Mouse (Mus musculus) layer of hippocampus, adult 8-10 months (tissue): ENCODE measurements around the gene Tm7sf2. TPM values are rescaled to one million over a fixed set of nuclear protein-coding genes. Genes with fewer than 3 reads are reported as not detected.

Experiments used
- microRNA-seq, 2 experiments: library from miRNA; unstranded; fragments of <30 nt; microRNA quantifications; one replicate each; pipeline ENCODE4 v1.2.0; 2022
- total RNA-seq, 4 experiments: library from RNA; stranded (reverse); gene quantifications; 2 replicates each; pipeline ENCODE4 v1.2.4; 2022

The Tm7sf2 gene
- total RNA-seq, 4 experiments from 2014 or later = 21.7 to 30.5 (median 26.6) TPM

Small RNA genes lying within 50 kb of the gene (microRNA-seq; reads per million reads assigned to microRNA genes)
- 1.6 to 5.8 reads per million in 2 experiments for gene Mir6988

Other genes with a start within 250 kb of the Tm7sf2 start
- 10 to 100 TPM; 10.4 to 20.8 (median 16.3) TPM for gene Frmd8, start 193.1 kb downstream of the Tm7sf2 start, total RNA-seq
- gene Slc25a45, start 190.6 kb downstream of the Tm7sf2 start, total RNA-seq = 1 to 10 TPM; 3.1 to 7.1 (median 4.5) TPM
- gene Tigd3, start 174.2 kb downstream of the Tm7sf2 start, total RNA-seq = 1 to 10 TPM; 2.2 to 3.5 (median 2.9) TPM
- gene Dpf2, start 155.4 kb downstream of the Tm7sf2 start, total RNA-seq = 100 to 1,000 TPM in 1 of 4 experiments, 10 to 100 TPM in 3; 89.6 to 135 (median 97.5) TPM
- 1 to 10 TPM; 4.4 to 6.0 (median 5.4) TPM for gene Cdc42ep2, start 143.6 kb downstream of the Tm7sf2 start, total RNA-seq
- 1 to 10 TPM; 4.4 to 8.2 (median 7.1) TPM for gene Pola2, start 104.2 kb downstream of the Tm7sf2 start, total RNA-seq
- not detected for gene Slc22a20, start 82.2 kb downstream of the Tm7sf2 start, total RNA-seq
- gene Capn1, start 52.5 kb downstream of the Tm7sf2 start, total RNA-seq = 10 to 100 TPM; 23.7 to 27.7 (median 25.1) TPM
- gene Syvn1, start 21.8 kb downstream of the Tm7sf2 start, total RNA-seq = 10 to 100 TPM; 40.4 to 48.8 (median 43.7) TPM
- 10 to 100 TPM; 43.5 to 51.3 (median 46.1) TPM for gene Mrpl49, start 10.6 kb downstream of the Tm7sf2 start, total RNA-seq
- gene Fau, start 10.5 kb downstream of the Tm7sf2 start, total RNA-seq = 100 to 1,000 TPM; 653 to 927 (median 780) TPM
- gene Znhit2, start 7.2 kb downstream of the Tm7sf2 start, total RNA-seq = 10 to 100 TPM; 27.0 to 38.4 (median 32.4) TPM
- 100 to 1,000 TPM in 2 of 4 experiments, 10 to 100 TPM in 2; 90.4 to 103 (median 99.8) TPM for gene Vps51, start 8.9 kb upstream of the Tm7sf2 start, total RNA-seq
- gene Tmem262, start 11.7 kb upstream of the Tm7sf2 start, total RNA-seq = not detected
- gene Gm28374, start 13.9 kb upstream of the Tm7sf2 start, total RNA-seq = 1 to 10 TPM in 1 of 4 experiments, not detected in 3; 2.3 TPM
- gene Zfpl1, start 16.6 kb upstream of the Tm7sf2 start, total RNA-seq = 10 to 100 TPM; 38.8 to 44.1 (median 41.4) TPM
- gene Cdca5, start 16.6 kb upstream of the Tm7sf2 start, total RNA-seq = under 1 TPM in 1 of 4 experiments, not detected in 3; 0.31 TPM
- gene AC131692.1, start 26.0 kb upstream of the Tm7sf2 start, total RNA-seq = not detected
- gene Naaladl1, start 37.4 kb upstream of the Tm7sf2 start, total RNA-seq = under 1 TPM in 3 of 4 experiments, not detected in 1; 0.14 to 0.25 (median 0.17) TPM
- gene Sac3d1, start 50.3 kb upstream of the Tm7sf2 start, total RNA-seq = 10 to 100 TPM; 11.0 to 13.4 (median 12.9) TPM
- 10 to 100 TPM; 38.7 to 43.0 (median 41.8) TPM for gene Snx15, start 59.9 kb upstream of the Tm7sf2 start, total RNA-seq
- 1 to 10 TPM in 1 of 4 experiments, under 1 TPM in 2, not detected in 1; 0.83 to 1.3 (median 0.96) TPM for gene Batf2, start 72.6 kb upstream of the Tm7sf2 start, total RNA-seq
- gene Arl2, start 73.2 kb upstream of the Tm7sf2 start, total RNA-seq = 10 to 100 TPM; 79.8 to 93.3 (median 85.0) TPM
- gene Majin, start 116.0 kb upstream of the Tm7sf2 start, total RNA-seq = not detected
- not detected for gene Gpha2, start 158.0 kb upstream of the Tm7sf2 start, total RNA-seq
- gene Ppp2r5b, start 167.5 kb upstream of the Tm7sf2 start, total RNA-seq = 100 to 1,000 TPM; 126 to 136 (median 128) TPM
- 10 to 100 TPM; 34.1 to 41.8 (median 37.1) TPM for gene Atg2a, start 173.3 kb upstream of the Tm7sf2 start, total RNA-seq
- gene Ehd1, start 208.4 kb upstream of the Tm7sf2 start, total RNA-seq = 10 to 100 TPM; 59.1 to 76.4 (median 70.3) TPM
- 1 to 10 TPM; 5.9 to 9.5 (median 6.5) TPM for gene Cdc42bpg, start 238.1 kb upstream of the Tm7sf2 start, total RNA-seq